Mouse (Mus musculus) thymus, postnatal 25 days (tissue): ENCODE measurements around the gene Galnt14.

Experiments
- DNase-seq: peaks from one replicate; pipeline ENCODE4 v3.0.0; 2022

The Galnt14 gene

GRCm38 (mm10) chr17:73568204-73568603, 142.0 kb downstream of the Galnt14 start:
- DNase-seq = no peak

DNA sequence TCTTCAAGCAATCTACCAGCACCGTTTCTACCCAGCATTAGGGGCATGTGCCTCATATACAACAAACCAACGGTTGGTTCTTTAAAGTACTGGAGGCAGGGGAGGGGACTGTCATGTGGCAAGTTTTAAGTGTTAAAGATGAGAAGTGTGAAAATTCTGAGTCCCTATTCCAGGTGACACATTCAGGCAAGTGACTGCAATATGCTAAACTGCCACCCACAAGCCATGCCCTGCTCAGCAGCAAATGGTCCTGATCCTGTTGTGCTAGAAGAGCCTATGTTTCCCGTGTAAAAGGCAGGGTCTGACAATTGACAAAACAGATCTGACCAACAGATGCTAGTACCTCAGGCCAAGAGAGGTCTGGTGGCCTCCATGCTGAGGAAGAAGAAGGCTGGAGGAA, 149.1 kb downstream of the Galnt14 start:
- DNase-seq = no peak

GRCm38 (mm10) chr17:73560208-73560784, 150.0 kb downstream of the Galnt14 start:
- DNase-seq = no peak

- DNase-seq = no peak
These were observed 150.8 kb downstream of the Galnt14 start for GRCm38 (mm10) chr17:73559498-73559897.

DNA sequence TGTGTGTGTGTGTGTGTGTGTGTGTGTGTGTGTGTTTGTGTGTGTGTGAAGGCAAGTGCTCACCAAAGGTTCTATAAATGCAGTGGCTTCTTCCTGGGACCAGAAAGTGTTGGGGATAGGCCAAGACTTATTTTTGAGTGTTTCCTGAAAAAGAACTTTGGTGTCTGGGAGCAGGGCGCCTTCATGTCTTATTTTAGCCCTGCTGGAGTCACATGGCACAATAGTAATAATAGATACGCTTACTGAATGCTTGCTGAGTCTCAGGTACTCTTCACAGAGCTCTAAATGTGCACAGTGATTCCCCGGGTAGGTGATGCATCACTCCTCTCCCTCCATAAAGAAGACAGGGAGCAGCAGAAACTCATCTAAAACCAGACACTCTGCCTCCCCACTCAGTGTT, 153.2 kb downstream of the Galnt14 start:
- no peak for DNase-seq

DNA sequence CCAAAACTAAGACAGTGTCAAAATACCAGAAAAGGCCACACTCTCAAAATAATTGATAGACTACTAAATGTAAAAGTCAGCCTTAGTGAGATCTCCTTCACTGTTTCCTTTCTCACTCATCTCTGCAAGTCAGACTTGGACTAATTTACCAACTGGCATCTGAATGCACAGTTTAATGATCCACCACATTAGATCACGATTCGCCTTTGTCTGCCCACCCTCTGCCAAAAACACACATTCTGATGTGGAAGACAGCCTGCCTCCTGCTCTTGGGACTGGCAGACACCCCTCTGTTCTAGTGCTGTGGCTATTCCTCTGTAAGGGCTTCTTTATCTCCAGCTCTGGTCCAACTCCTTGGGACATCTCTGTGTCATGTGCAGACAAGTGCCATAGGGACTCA, 153.8 kb downstream of the Galnt14 start:
- no peak for DNase-seq

GRCm38 (mm10) chr17:73554668-73555067, 155.6 kb downstream of the Galnt14 start:
- no peak for DNase-seq

GRCm38 (mm10) chr17:73548783-73549566, 161.3 kb downstream of the Galnt14 start:
- DNase-seq = no peak

GRCm38 (mm10) chr17:73548119-73548518, 162.1 kb downstream of the Galnt14 start:
- no peak for DNase-seq

GRCm38 (mm10) chr17:73547483-73547882, 162.8 kb downstream of the Galnt14 start:
- no peak for DNase-seq

DNA sequence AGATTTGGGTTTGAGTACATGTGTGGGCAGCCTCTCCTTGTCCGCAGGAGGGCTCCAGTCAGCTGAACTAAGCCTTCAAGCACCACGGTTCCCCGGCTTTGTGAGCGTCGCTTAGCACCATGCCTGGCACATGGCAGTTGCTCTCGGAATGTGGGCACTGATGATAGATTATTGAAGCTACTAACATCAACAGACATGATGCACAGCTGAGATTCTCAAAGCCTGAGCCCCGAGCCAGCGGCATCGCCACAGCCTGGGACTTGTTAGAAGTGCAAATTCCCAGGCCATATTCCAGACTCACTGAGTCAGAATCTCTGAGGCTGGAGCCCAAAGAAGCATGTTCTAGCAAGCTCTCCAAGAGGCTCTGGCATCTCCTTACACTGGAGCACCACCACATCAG, 168.3 kb downstream of the Galnt14 start:
- DNase-seq = no peak

DNA sequence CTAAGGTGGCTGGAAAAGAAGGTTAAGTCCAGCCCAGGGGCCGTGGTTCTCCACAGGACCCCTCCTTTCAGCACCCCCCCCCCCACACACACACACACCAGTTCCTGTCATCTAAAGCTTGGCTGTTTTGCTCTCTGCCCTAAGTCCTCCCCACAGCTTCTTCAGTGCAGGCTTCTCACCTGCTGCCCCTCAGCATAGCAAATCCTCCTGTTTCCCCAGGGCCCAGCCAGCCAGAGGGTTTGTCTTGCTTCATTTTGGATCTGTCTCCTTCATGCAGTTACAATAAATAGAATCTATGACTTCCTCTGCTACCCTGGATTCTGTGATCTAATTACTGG, 169.1 kb downstream of the Galnt14 start:
- no peak for DNase-seq

- no peak for DNase-seq
These were observed 169.6 kb downstream of the Galnt14 start for GRCm38 (mm10) chr17:73540409-73541232.

- DNase-seq = no peak
These were observed 178.4 kb downstream of the Galnt14 start for GRCm38 (mm10) chr17:73531896-73532295.

GRCm38 (mm10) chr17:73522169-73522568, 188.1 kb downstream of the Galnt14 start:
- DNase-seq = no peak

DNA sequence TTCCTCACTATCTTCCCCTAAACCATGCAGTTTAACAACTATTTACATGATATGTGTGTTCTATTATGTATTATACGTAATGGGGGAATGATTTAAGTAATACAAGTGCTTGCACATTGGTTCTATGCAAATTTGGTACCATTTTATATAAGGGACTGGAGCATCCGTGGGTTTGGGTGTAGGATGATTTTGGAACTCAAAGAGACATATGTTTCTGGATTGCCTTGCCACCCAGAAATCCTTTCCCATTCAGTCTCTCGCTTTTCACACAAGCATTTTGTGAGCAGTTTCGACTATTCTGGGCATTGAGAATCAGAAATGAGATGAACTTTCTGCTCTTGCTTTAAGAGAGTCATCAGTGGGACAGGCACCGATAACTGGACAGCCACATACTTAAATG, 190.9 kb downstream of the Galnt14 start:
- DNase-seq = no peak

DNA sequence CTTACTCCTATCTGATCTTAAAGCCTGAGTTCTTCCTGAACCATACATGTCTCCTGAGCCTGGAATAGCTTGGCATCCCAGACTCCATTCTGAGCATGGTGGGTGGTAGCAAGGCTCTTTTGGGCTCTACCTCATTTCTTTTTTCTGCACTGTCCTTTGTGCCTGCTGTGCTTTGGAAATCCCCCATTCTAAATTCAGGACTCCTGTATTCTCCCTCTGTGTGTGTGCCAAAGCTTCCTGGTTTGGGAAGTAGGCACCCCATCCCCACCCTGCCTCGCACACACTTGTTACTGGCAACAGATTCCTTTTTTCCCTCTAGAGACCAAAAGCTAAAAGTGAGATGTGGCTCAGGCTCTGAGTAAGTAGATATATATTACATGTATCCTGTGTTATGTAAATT, 191.9 kb downstream of the Galnt14 start:
- no peak for DNase-seq

DNA sequence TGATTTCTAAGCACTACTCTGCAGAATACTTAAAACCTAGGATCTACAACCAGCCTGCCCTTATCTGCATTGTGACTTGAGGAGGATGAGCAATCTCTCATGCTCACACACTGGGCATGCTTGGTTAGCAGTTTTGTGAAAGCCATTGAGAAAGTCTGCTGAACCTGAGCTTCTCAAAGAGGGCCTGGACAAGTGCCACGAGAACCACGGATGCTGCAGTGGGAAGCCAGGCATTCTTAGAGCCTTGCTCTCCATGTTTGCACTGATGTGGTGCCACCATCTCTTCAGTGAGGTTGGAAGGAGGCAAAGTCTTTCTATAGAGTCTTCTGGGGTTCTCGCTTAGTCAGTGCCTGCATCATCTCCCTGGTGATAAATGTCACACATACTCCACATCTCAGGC, 194.7 kb downstream of the Galnt14 start:
- no peak for DNase-seq

DNA sequence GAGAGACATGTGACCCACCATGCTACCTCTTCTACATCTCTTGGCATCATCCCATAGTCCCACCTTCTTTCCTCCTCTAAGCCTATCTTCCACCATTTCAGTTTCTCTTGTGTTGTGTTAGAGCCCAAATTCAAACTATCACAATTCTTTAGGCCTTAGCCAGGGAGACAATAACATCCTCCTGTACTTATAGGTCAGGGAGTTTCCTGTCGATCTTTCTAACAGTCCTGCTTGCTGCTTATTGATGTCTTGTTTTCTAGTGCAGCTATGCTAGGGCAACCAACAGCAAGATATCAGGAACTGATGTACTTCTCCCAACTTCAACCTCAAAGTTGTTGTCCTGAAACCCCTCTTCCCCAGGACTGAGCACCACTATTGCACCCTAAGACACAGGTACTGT, 195.4 kb downstream of the Galnt14 start:
- DNase-seq = no peak

DNA sequence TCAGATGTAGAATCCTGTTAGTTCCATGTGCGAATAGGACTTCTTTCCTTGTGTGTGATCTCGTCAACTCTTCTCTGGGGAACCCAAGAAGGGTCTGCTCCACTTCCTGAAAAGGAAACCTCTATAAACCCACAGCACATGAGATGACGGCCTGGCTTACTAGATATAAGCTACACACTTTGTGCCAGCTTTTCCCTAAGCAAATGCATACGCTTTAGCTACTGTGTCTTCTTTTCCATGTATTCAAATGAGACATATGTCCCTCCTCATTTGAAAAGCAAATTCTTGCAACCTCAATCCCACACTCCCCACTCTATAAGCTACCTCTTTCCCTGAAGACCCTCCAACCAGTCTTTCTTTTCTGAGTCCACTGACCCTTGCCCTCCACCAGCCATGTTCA, 196.0 kb downstream of the Galnt14 start:
- no peak for DNase-seq

DNA sequence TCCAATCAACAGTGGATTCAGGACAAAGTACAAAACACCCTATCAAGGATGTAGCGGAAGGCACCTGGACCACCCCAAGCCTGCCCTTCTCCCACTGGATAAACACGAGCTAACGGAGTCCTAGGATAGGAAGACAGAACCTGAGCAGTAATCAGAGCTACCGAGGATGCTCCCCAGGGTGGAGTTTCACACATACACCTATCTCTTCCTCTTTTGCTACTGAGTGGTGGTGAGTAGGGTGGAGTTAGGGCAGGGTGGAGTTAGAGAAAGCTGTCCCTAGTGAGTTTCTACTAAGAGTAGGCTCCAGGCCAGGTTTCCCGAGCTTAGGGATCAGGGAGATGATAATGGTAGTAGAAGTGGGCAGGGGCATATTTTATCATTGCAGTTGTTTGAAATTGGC, 197.4 kb downstream of the Galnt14 start:
- DNase-seq = no peak

DNA sequence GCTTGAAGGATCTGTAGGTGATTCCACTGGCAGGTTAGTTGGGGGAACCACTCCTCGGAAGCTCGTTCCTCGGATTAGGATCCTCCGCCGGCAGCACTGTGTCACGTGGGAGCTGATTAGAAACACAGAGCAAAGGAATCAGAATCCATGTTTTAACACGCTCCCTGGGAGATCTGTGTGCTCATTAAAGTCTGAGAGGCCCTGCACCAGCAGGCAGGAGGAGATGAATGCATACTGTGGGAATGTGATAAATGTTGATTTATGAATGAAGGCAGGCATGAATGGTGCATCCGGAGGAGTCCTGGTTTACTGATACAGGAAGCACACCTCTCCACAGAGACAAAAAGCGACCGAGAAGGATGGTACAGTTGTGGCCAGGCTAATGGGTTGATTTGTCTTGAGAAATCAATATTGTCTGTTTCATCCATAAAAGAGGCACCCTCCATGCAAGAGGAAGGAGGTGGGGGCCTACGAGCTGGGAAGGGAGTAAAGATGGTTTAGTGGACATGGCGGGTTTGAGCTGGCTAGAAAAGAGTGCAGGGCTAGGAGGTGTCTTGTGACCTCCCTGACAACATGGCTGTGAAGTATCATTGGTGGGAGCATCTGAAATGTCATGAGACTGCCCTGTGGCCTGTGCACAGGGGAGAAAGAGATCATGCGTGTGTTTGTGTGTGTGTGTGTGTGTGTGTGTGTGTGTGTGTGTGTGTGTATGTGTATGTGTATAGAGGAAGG, 202.3 kb downstream of the Galnt14 start:
- DNase-seq = no peak

GRCm38 (mm10) chr17:73504111-73504510, 206.1 kb downstream of the Galnt14 start:
- no peak for DNase-seq
